Mouse (Mus musculus) heart, adult 18-20 months (tissue): ENCODE data around the gene Vmn2r32. TPM values are rescaled to one million over a fixed set of nuclear protein-coding genes. Genes with fewer than 3 reads are reported as not detected.
"Not testable (repeated sequence)": the region's sequence is repeated elsewhere in the genome, so short reads cannot be mapped to it uniquely, and the experiment has no call there.

Experiments used
- DNase-seq, 2 experiments: peaks; one replicate each; pipeline ENCODE4 v3.0.0; 2021 to 2022; ENCODE audit warnings: mixed read lengths in 1 of 2
- long read RNA-seq, 2 experiments: library from polyadenylated mRNA; stranded (forward); transcript quantifications; one replicate each; pipeline ENCODE4 v2.0.0; 2021
- total RNA-seq, 2 experiments: library from RNA; stranded (reverse); gene quantifications; 2 replicates each; pipeline ENCODE4 v1.2.3; 2021

Gene Vmn2r32
- not detected for total RNA-seq
- long read RNA-seq, experiment 1, result 0 reads
- long read RNA-seq, experiment 2, result 0 reads

- DNase-seq, result not testable (repeated sequence)
These were observed at the start of gene Vmn2r32 for GRCm38 (mm10) chr7:7479918-7480317. TSS of gene Vmn2r32 (minus strand) at chr7:7480018.

Other genes with a start within 250 kb of the Vmn2r32 start
- gene Vmn2r29, start 232.7 kb downstream of the Vmn2r32 start, total RNA-seq, result under 1 TPM in 1 of 2 experiments, not detected in 1; 0.26 TPM
- gene Gm45844, start 201.7 kb downstream of the Vmn2r32 start, total RNA-seq, result 1 to 10 TPM; 1.8 to 2.3 TPM
- gene Clcn4, start 179.2 kb downstream of the Vmn2r32 start, total RNA-seq, result 10 to 100 TPM; 53.4 to 57.5 TPM
- gene Vmn2r30, start 142.4 kb downstream of the Vmn2r32 start, total RNA-seq, result not detected
- not detected for gene Gm45783, start 105.4 kb downstream of the Vmn2r32 start, total RNA-seq
- not detected for gene Vmn2r31, start 80.3 kb downstream of the Vmn2r32 start, total RNA-seq
- not detected for gene Vmn2r33, start 86.8 kb upstream of the Vmn2r32 start, total RNA-seq
- not detected for gene Vmn2r34, start 209.5 kb upstream of the Vmn2r32 start, total RNA-seq